Mouse (Mus musculus): Measurements from ENCODE around the gene Cort.

The Cort gene

GRCm38 (mm10) chr4:149099369-149100017, 27.1 kb downstream of the Cort start, which contains the start of gene Pex14:
Pex14 (minus strand) TSS chr4:149099876.
- in situ Hi-C loops (cut with MboI, MseI): no loop called here

DNA sequence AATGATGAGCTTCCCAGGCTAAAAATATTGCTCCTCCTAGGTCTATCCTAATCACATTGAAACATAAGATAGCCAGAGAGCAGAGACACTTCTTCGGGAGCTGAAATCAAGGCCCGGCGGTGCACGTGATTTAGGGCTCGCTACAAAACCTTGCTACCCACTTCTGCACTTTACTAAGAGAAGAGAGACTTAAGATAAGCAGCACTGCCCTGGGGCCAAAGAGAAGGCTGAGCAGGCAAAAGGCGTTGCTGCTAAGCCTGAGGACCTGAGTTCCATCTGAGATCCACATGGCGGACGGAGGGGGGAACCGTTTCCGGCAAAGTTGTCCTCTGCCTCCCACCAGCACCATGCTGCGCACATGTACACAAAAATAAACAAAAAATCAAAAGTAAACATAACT, 28.0 kb downstream of the Cort start:
- in situ Hi-C loops (cut with MboI, MseI): no loop called here

- in situ Hi-C loops (cut with MboI, MseI): no loop called here
Measured at GRCm38 (mm10) chr4:149097956-149098355, 28.6 kb downstream of the Cort start.

DNA sequence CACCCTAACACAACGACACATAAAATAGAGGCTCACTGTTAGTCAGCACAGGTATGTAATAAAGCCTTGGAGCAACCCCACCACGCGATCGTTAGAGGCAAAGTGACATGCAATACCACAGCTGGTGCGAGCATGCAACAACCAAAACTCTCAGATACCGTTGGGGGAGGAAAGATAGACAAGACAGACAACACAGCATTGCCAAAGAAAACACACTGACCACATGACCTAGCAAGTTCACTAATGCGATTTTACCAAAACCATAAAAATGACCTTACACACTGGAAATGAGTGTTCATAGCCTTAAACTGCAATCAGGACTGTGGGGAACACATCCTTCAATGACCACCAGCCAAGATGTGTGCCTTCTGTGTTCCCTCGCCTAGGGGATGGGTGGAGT, 35.2 kb downstream of the Cort start:
- in situ Hi-C loops (cut with MboI, MseI): no loop called here

DNA sequence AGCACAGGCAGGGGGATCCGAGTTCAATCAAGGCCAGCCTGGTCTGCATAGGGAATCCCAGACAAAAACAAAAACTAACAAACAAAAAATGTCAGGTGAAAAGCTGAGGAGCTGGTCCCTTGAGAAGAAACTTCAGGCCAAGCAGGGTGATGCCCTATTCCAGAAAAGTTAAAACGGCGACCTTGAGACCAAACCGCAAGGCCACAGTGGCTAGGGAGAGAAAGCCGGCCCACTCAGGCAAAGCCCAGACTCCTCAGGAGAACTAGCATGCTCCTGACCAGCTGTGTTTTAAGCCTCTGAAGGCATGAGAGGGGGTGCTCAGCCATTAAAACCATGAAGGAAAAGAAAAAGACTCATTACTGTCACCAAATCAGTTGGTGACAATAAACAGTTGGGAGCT, 41.2 kb downstream of the Cort start:
- in situ Hi-C loops (cut with MboI, MseI): no loop called here

DNA sequence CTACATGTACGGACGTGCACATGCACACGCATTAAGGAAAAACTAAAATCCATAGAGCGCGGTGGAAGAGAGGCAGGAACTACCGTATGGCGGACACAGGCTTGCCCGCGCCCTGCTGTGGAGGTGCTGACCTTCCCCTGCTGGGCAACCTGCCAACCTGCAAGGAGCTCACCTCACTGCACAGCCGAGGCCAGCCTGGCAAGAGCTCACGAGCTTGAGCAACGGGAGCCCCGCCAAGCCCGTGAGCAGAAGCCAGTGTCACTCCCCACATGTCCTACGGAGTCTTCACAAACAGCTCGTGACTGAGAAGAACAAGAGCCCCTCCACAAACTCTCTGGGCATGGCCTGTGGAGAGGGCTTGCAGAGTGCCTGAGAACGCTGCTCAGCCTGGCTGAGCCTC, 45.0 kb downstream of the Cort start:
- in situ Hi-C loops (cut with MboI, MseI): no loop called here

- in situ Hi-C loops (cut with MboI, MseI): no loop called here
Measured at GRCm38 (mm10) chr4:149080111-149080510, 46.5 kb downstream of the Cort start.

DNA sequence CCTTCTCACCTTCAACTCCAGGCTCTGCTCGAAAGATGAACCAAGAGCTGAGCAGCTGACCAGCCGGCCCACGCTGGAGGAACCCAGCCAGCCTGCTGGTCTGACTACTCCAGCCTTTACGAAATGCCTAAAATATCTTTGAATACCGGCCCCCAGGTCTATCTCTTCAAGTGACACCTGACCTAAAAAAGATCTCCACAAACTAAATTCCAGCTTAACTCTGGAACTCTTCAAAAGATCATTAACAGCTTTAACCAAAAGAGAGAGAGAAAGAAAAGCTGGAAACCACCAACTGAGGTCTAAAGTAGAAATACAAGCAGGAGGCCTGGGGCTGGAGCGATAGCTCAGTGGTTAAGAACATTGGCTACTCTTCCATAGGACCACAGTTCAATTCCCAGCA, 46.9 kb downstream of the Cort start:
- in situ Hi-C loops (cut with MboI, MseI): loop anchor here (10.0 kb wide), 1 partner anchor 335 kb away; no protein-coding TSS in a partner anchor

- in situ Hi-C loops (cut with MboI, MseI): loop anchor here (10.0 kb wide), 1 partner anchor 333 kb away; no protein-coding TSS in a partner anchor
Measured at GRCm38 (mm10) chr4:149078261-149078660, 48.3 kb downstream of the Cort start.

GRCm38 (mm10) chr4:149075871-149076575, 50.5 kb downstream of the Cort start:
- in situ Hi-C loops (cut with MboI, MseI): loop anchor here (10.0 kb wide), 1 partner anchor 331 kb away; no protein-coding TSS in a partner anchor

DNA sequence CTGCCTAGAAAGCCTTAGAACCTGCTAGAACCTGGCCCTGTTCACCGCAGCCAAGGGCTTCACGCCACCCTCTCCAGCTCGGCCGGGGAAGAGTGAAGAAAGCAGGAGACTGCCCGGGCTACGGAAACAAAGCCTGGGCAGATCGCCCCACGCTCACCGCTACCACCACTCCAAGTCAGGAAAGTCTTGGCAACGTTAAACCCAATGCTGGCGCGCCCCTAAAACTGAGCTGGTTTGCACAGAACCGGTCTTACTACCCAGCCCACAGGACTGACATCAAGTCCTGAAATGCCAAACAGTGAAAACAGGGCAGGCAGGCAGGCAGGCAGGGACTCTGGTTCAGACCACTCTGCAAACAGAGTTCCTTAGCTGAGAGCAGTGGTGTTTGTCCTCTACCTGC, 51.5 kb downstream of the Cort start:
- in situ Hi-C loops (cut with MboI, MseI): loop anchor here (10.0 kb wide), 1 partner anchor 330 kb away; no protein-coding TSS in a partner anchor
